Mouse (Mus musculus) Patski (cell line): Measurements from ENCODE around the gene Ppp1r12a. TPM values are rescaled to one million over a fixed set of nuclear protein-coding genes. Genes with fewer than 3 reads are reported as not detected.
A peak's percentile ranks its signal among the peaks of the same experiment; 100 is the strongest.

ENCODE experiments used
- ATAC-seq: fragments of 100-300 bp; one replicate; pipeline ENCODE4 v1.8.0; 2021
- CTCF ChIA-PET: fragments of 350-600 bp; sonication (Branson Sonifier 250); formaldehyde crosslinking; loops from one replicate; lab custom pipeline; 2022; ENCODE audit warnings: inconsistent platforms; lab: Charles Lee
- POLR2A ChIA-PET: fragments of 350-600 bp; sonication (Branson Sonifier 250); formaldehyde crosslinking; loops from one replicate; lab custom pipeline; 2022; ENCODE audit warnings: antibody characterized with exemption, inconsistent platforms; lab: Charles Lee
- DNase-seq: peaks from one replicate; pipeline ENCODE4 v3.0.0-alpha.2; 2011; ENCODE audit warnings: low read depth, low spot score
- H3K27me3 ChIP-seq: fragments of 371-371 bp; one replicate; pipeline ENCODE4 v1.5.1; 2021
- CTCF ChIP-seq: fragments of 100-300 bp; IDR thresholded peaks from one replicate; pipeline ENCODE4 v1.5.1; 2021
- in situ Hi-C: fragments of 300-500 bp; cut with MboI; formaldehyde crosslinking; loops from 3 replicates; pipeline ENCODE4 v1.11.1; 2018; ENCODE audit warnings: low pct_unique_long_range_greater_than_20kb, mixed read lengths
- polyA plus RNA-seq: library from polyadenylated mRNA; unstranded; gene quantifications from one replicate; pipeline ENCODE4 v1.2.3, GENCODE M21; 2021

Gene Ppp1r12a
- polyA plus RNA-seq, 1 experiment from 2014 or later = 68.9 TPM

DNA sequence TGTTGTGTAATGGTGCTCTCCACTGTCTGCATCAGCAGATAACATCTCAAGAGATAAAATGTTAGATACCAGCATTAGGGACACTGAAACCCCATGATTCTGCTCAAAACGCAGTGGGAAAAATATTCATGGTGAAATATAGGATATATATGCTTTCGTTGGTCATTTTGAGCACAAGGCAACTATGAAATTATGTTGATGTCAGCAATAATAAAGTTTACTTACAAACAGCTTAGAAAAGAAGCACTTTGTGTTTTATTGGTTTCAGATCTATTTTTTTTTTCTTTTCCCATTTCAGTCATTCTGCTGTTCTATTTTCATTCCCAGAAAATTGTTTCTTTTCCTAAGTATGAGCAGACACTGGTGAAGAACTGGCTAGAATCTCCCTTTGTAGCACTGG is 34.1 kb downstream of the Ppp1r12a start:
- ChIA-PET POLR2A (no interaction called here), CTCF (interaction anchor here (1.2 kb wide), 1 partner anchor 30 kb away, joined by 3 read pairs; no protein-coding TSS in a partner anchor)
- ATAC-seq = no peak
- no peak for TF ChIP-seq CTCF
- no peaks in the 10 kb centered on the region for H3K27me3 ChIP-seq
- no peak for DNase-seq
- in situ Hi-C loops = no loop called here

DNA sequence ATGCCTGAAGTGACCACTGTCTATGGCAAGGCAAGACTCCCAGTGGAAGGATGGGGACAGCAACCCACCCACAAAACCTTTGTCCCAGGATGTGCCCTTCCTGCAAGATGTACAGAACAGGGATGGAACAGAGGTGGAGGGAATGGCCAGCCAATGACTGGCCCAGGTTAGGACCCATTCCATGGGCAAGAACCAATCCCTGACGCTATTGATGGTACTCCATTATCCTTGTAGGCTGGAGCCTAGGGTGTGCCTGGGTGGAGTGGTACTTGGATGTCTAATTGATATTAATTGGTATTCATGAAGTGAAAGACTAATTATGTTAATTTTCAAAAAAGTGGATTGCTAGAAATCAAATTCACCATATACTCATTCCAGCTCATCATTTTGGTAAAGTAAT is 35.5 kb downstream of the Ppp1r12a start:
- TF ChIP-seq CTCF = no peak
- CTCF ChIA-PET = no interaction called here
- in situ Hi-C loops = no loop called here
- POLR2A ChIA-PET = no interaction called here
- H3K27me3 ChIP-seq = no peaks in the 10 kb centered on the region
- ATAC-seq (no peak), DNase-seq (no peak)

DNA sequence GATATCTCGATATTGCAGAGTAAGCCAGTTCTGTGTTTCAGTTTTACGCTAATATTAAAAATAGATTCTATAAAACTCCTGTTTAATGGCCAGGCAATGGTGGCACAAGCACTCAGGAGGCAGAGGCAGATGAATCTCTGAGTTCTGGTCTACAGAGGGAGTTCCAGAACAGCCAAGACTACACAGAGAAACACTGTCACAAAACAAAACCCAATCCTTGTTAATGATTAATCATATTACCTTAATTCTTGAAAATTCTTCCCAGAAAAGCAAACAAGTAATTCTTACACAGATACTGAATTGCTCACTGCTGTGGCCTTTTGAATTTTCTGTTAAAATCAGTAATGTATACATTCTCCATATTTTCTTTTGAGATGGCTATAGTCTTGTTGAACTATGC is 37.0 kb downstream of the Ppp1r12a start:
- no peak for ATAC-seq
- ChIA-PET POLR2A (no interaction called here), CTCF (interaction anchor here (0.8 kb wide), 1 partner anchor 8 kb away, joined by 3 read pairs; no protein-coding TSS in a partner anchor)
- no peak for DNase-seq
- no peaks in the 10 kb centered on the region for H3K27me3 ChIP-seq
- TF ChIP-seq CTCF = no peak
- in situ Hi-C loops = no loop called here

DNA sequence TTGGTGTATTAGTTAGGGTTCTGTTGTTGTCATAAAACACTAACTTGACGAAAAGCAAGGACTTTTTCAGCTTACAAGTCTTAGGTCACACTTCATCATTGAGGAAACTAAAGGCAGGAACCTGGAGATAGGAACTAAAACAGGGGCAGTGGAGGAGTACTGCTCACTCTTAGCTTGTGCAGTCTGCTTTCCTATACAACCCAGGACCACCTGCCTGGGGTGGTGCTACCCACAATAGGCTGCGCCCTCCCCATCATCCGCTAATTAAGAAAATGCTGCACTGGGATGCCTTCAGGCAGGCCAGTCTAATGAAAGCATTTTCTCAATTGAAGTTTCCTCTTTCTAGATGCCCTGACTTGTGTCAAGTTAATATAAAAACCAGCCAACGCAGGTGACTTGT is 40.1 kb downstream of the Ppp1r12a start:
- ChIA-PET POLR2A (no interaction called here), CTCF (interaction anchor here (2.1 kb wide), 1 partner anchor 13 kb away, joined by 6 read pairs; no protein-coding TSS in a partner anchor)
- DNase-seq (no peak), ATAC-seq (no peak)
- no peak for TF ChIP-seq CTCF
- H3K27me3 ChIP-seq = no peaks in the 10 kb centered on the region
- in situ Hi-C loops = no loop called here

DNA sequence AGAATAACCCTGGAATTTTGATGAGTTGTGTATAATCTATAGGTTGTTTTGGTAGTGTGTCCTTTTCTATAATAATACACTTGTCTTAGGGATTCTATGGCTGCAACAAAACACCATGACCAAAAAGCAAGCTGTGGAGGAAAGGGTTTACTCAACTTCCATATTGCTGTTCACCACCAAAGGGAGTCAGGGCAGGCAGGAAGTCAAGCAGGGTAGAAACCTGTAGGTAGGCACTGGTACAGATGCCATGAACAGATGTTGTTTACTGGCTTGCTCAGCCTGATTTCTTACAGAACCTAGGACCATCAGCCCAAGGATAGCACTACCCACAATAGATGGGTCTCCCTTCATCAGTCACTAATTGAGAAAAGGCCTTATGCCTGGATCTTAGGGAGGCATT is 41.4 kb downstream of the Ppp1r12a start:
- ChIA-PET POLR2A (no interaction called here), CTCF (interaction anchor here (2.1 kb wide), 1 partner anchor 14 kb away, joined by 6 read pairs; no protein-coding TSS in a partner anchor)
- TF ChIP-seq CTCF = no peak
- in situ Hi-C loops = no loop called here
- no peak for ATAC-seq
- H3K27me3 ChIP-seq = no peaks in the 10 kb centered on the region
- no peak for DNase-seq

DNA sequence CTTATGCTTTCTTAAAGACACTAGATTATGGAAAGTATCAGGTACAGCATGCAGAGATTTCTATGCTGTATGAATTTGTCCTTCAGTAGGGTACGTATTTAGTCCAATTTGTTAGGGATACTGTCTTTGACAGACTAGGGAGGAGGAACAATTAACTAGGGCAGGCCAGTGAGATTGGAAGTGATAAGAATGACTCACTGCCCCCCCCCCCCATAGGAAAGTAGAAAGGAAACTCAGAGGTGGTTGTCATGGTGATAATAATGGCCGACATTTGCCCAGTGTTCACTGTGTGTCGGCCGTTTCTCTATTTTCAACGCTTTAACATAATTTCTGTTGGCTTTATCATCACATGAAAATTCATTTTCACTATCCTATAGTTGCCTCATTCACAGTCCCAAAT is 47.4 kb downstream of the Ppp1r12a start:
- DNase-seq (no peak), ATAC-seq (no peak)
- ChIA-PET CTCF (interaction anchor here (1.4 kb wide), 1 partner anchor 12 kb away, joined by 3 read pairs; no protein-coding TSS in a partner anchor), POLR2A (no interaction called here)
- no peak for TF ChIP-seq CTCF
- H3K27me3 ChIP-seq = no peaks in the 10 kb centered on the region
- in situ Hi-C loops = no loop called here

DNA sequence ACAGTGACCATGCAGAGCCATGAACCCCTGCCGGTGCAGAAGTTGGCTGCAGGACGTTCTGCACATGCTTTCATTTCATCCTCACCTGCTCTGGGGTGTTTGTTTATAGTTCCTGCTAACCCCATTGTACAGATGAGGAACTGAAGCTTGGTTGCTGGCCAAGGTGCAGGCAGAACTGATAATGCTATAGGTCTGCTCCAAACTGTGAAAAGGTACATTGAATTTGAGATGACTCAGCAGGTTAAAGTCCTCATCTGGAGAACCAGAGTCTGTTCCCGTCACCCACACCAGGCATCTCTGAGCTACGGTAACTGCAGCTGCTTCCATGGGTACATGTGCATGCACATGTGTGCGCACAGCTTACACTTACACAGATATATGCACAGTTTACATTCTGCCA is 62.4 kb downstream of the Ppp1r12a start:
- in situ Hi-C loops = no loop called here
- DNase-seq (no peak), ATAC-seq (no peak)
- TF ChIP-seq CTCF = no peak
- no peaks in the 10 kb centered on the region for H3K27me3 ChIP-seq
- ChIA-PET CTCF (interaction anchor here (1.2 kb wide), 1 partner anchor 19 kb away, joined by 3 read pairs; no protein-coding TSS in a partner anchor), POLR2A (no interaction called here)

DNA sequence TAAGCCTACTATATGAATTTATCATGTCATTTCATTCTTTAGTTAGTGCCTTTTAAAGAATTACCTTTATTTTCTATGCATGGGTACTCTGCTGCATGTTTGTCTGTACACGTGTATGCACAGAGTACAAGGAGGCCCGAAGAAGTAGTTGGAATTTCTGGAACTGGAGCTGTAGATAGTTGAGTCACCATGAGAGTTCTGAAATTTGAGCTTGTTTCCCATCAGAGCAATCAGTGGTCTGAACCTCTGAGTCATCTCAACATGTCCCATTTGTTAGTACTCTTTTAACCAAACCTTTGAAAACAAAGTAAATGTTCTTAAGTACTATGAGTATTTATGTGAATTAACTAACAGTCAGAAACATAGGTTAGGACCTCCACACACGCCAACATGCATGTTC is 75.1 kb downstream of the Ppp1r12a start:
- ATAC-seq = peak; percentile 78
- ChIA-PET POLR2A (interaction anchor here (0.7 kb wide), 1 partner anchor 327 kb away, joined by 3 read pairs; no protein-coding TSS in a partner anchor), CTCF (interaction anchor here (0.9 to 2.1 kb wide), 3 partner anchors 8 to 83 kb away, joined by 4 to 6 read pairs (median 4); no protein-coding TSS in a partner anchor)
- in situ Hi-C loops = no loop called here
- no peaks in the 10 kb centered on the region for H3K27me3 ChIP-seq
- TF ChIP-seq CTCF = no peak
- peak; percentile 33 for DNase-seq

DNA sequence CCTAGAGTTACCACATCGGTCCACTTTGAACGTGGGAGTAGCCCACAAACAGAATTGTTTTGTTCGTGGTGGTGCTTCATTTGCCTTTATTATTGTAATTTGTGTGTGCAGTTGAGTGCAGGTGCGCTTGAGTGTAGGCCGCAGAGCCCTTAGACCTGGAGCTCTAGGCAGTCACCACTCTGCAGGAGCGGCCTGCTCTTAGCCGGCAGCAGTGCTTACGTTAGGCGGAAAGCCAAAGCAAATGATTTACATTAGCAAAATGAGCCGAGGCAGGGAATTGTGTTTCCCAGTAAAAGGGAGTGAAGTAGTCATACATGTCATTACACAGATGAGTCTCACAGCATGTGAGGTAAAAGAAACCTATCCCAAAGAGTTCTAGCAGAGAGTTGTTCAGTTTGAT is 77.1 kb downstream of the Ppp1r12a start:
- POLR2A ChIA-PET = no interaction called here
- ATAC-seq (no peak), DNase-seq (no peak)
- no peak for TF ChIP-seq CTCF
- H3K27me3 ChIP-seq = no peaks in the 10 kb centered on the region
- CTCF ChIA-PET = interaction anchor here (1.9 to 2.1 kb wide), 2 partner anchors 11 kb away, joined by 7 to 8 read pairs; no protein-coding TSS in a partner anchor
- in situ Hi-C loops = no loop called here

DNA sequence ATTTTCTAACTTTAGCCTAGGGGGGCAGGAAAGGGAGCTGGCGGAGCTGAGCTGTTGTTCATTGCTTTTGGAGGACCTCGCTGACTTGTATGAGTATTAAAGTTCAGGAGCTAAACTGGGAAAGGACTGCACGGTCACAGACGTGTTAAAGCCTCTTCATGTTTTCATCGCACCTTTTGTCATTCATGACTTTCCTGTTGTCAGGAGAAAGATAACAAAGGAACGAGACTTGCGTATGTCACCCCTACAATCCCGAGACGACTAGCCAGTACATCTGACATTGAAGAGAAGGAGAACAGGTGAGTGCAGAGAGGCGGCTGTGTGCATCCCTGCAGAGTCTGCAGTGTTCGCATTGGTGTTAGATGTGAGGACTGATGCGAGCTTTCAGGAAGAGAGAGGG is 88.7 kb downstream of the Ppp1r12a start:
- in situ Hi-C loops = no loop called here
- no peak for TF ChIP-seq CTCF
- CTCF ChIA-PET = interaction anchor here (0.8 to 1.7 kb wide), 3 partner anchors 11 to 19 kb away, joined by 3 to 8 read pairs (median 3); no protein-coding TSS in a partner anchor
- ATAC-seq (no peak), DNase-seq (no peak)
- POLR2A ChIA-PET = no interaction called here
- H3K27me3 ChIP-seq = no peaks in the 10 kb centered on the region

DNA sequence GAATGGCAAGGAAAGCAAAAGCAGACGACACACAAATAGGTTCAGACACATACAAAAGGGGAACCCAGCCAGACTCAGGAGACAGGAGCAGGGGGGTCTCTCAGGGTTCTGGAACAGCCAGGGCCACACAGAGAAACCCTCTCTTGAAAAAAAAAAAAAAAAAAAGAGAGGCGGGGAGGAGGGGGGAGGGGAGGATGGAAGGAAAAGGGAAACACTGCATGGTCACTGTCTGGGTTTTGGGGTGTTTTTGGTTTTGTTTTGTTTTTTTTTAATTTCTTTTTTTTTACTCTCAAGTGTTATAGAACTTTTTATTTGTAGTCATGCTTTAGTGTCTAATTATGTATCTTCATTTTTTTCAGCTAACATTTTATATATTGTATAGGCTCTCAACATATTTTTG is 89.2 kb downstream of the Ppp1r12a start:
- DNase-seq (no peak), ATAC-seq (no peak)
- TF ChIP-seq CTCF = no peak
- ChIA-PET POLR2A (no interaction called here), CTCF (interaction anchor here (1.0 to 1.7 kb wide), 2 partner anchors 12 to 13 kb away, joined by 3 to 8 read pairs; no protein-coding TSS in a partner anchor)
- in situ Hi-C loops = no loop called here
- no peaks in the 10 kb centered on the region for H3K27me3 ChIP-seq
